Mouse (Mus musculus): ENCODE measurements around the gene Zfp553. TPM values are rescaled to one million over a fixed set of nuclear protein-coding genes. Genes with fewer than 3 reads are reported as not detected.

Zfp553 gene
- polyA plus RNA-seq, 1 experiment from 2014 or later, result 18.5 TPM

DNA sequence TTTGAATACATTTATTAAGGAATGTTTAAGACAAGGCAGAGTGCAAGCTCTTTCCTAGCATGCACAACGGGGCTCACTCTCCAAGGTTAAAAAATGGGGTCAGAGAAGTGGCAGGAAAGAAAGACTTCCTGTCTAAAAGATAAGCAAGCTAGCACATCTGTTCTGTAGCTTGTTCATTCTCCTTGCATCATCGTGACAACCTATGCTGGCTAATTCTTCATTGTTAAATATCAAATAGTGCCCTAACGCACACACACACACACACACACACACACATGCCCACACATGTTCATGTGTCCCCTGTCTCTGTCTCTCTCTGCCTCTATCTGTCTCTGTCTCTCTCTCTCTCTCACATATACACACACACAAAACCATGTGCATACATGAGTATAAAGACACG is 48.3 kb downstream of the Zfp553 start:
- Histone ChIP-seq H3K27ac (ENCODE audit: low read depth) (no peak overlapping the region), H3K4me1 (replicated peaks; ENCODE audit: control insufficient read depth, insufficient read depth, low read length) (no peaks in the 10 kb centered on the region), H3K4me3 (ENCODE audit: low read depth, low read length) (no peak overlapping the region), H3K9me3 (ENCODE audit: control insufficient read depth, low read length) (no peaks in the 10 kb centered on the region), H3K36me3 (ENCODE audit: control insufficient read depth, insufficient read depth, low read length) (no peaks in the 10 kb centered on the region), H3K4me2 (ENCODE audit: low read length) (no peak overlapping the region), H3K9ac (ENCODE audit: low read length) (no peak overlapping the region), H3K27me3 (replicated peaks; ENCODE audit: control insufficient read depth, insufficient read depth, low read length) (no peaks in the 10 kb centered on the region)
- ATAC-seq (replicated peaks; ENCODE audit: low FRiP score, low TSS enrichment, low read depth) (no peak), DNase-seq (ENCODE audit: low spot score) (no peak)
- WGBS, result 58% methylated on average over 4 of the region's 4 CpGs

DNA sequence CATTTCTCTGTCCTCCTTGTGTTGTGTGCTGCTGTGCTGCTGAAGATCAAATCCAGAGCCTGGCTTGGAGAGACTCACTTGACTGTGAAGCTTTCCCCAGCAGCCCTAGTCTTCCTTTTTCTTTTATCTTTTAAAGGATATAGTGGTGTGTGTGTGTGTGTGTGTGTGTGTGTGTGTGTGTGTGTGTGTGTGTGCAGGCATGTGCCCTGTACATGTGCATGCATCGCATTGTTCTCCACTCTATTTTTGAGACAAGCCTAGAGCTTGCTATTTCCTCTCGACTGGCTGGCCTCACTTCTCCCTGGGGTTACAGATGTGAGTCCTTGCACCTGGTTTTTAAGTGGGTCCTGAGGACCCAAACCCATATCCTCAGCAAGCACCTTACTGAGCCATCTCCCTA is 49.3 kb downstream of the Zfp553 start:
- Histone ChIP-seq H3K36me3 (ENCODE audit: control insufficient read depth, insufficient read depth, low read length) (no peaks in the 10 kb centered on the region), H3K4me3 (ENCODE audit: low read depth, low read length) (no peak overlapping the region), H3K9ac (ENCODE audit: low read length) (no peak overlapping the region), H3K27me3 (replicated peaks; ENCODE audit: control insufficient read depth, insufficient read depth, low read length) (no peaks in the 10 kb centered on the region), H3K4me1 (replicated peaks; ENCODE audit: control insufficient read depth, insufficient read depth, low read length) (no peaks in the 10 kb centered on the region), H3K9me3 (ENCODE audit: control insufficient read depth, low read length) (no peaks in the 10 kb centered on the region), H3K27ac (ENCODE audit: low read depth) (no peak overlapping the region), H3K4me2 (ENCODE audit: low read length) (no peak overlapping the region)
- DNase-seq (ENCODE audit: low spot score), result no peak
- 89% methylated on average over 2 of the region's 2 CpGs for whole genome bisulfite sequencing
- no peak for ATAC-seq (replicated peaks; ENCODE audit: low FRiP score, low TSS enrichment, low read depth)

DNA sequence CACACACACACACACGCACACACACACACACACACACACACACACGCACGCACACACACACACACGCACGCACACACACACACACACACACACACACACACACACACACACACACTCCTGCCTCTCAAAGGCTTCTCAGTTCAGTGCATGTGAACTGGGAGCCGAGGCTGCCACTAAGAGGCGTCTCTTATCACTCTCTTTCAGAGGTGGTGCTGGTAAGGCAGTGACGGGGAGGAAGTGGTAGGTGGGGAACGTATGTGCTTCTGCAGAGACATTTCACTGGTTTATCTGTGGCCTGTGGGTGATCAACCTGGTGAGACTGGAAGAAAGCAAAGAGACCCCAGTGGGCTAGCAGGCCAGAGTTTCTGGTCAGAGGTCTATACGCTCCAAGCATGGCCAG is 52.3 kb downstream of the Zfp553 start:
- Histone ChIP-seq H3K9me3 (ENCODE audit: control insufficient read depth, low read length) (peaks cover 12% of the 10 kb centered on the region; the same call in 1 of the 2 replicates), H3K4me1 (replicated peaks; ENCODE audit: control insufficient read depth, insufficient read depth, low read length) (no peaks in the 10 kb centered on the region), H3K4me2 (ENCODE audit: low read length) (no peak overlapping the region), H3K27ac (ENCODE audit: low read depth) (no peak overlapping the region), H3K9ac (ENCODE audit: low read length) (no peak overlapping the region), H3K36me3 (ENCODE audit: control insufficient read depth, insufficient read depth, low read length) (no peaks in the 10 kb centered on the region), H3K4me3 (ENCODE audit: low read depth, low read length) (no peak overlapping the region), H3K27me3 (replicated peaks; ENCODE audit: control insufficient read depth, insufficient read depth, low read length) (no peaks in the 10 kb centered on the region)
- no peak for ATAC-seq (replicated peaks; ENCODE audit: low FRiP score, low TSS enrichment, low read depth)
- 79% methylated on average over 6 of the region's 10 CpGs for WGBS
- no peak for DNase-seq (ENCODE audit: low spot score)

Other genes with a start within 250 kb of the Zfp553 start
- 27.4 and 29.6 TPM in 2 replicates for gene Mvp, start 218.4 kb upstream of the Zfp553 start, polyA plus RNA-seq (2014; fragmentation: Nextera tagmentation; extraction: Ambion mirVana)
- gene Pagr1b, start 216.6 kb upstream of the Zfp553 start, polyA plus RNA-seq (2014; fragmentation: Nextera tagmentation; extraction: Ambion mirVana), result 0.45 and 0.86 TPM in 2 replicates
- gene Pagr1a, start 215.7 kb upstream of the Zfp553 start, polyA plus RNA-seq (2014; fragmentation: Nextera tagmentation; extraction: Ambion mirVana), result 43.9 and 47.7 TPM in 2 replicates
- 41.8 and 46.3 TPM in 2 replicates for gene Gm42742, start 212.0 kb upstream of the Zfp553 start, polyA plus RNA-seq (2014; fragmentation: Nextera tagmentation; extraction: Ambion mirVana)
- gene Prrt2, start 211.8 kb upstream of the Zfp553 start, polyA plus RNA-seq (2014; fragmentation: Nextera tagmentation; extraction: Ambion mirVana), result 9.2 and 9.5 TPM in 2 replicates
- gene Maz, start 206.0 kb upstream of the Zfp553 start, polyA plus RNA-seq (2014; fragmentation: Nextera tagmentation; extraction: Ambion mirVana), result 55.1 and 61.9 TPM in 2 replicates
- gene Kif22, start 190.6 kb upstream of the Zfp553 start, polyA plus RNA-seq (2014; fragmentation: Nextera tagmentation; extraction: Ambion mirVana), result 115 and 129 TPM in 2 replicates
- 0.30 TPM in 1 of 2 replicates, not detected in the other for gene Zg16, start 145.7 kb upstream of the Zfp553 start, polyA plus RNA-seq (2014; fragmentation: Nextera tagmentation; extraction: Ambion mirVana)
- gene AI467606, start 141.7 kb upstream of the Zfp553 start, polyA plus RNA-seq (2014; fragmentation: Nextera tagmentation; extraction: Ambion mirVana), result 2.6 and 3.9 TPM in 2 replicates
- gene Qprt, start 110.8 kb upstream of the Zfp553 start, polyA plus RNA-seq (2014; fragmentation: Nextera tagmentation; extraction: Ambion mirVana), result 2.9 TPM in 2 replicates
- gene Spn, start 95.2 kb upstream of the Zfp553 start, polyA plus RNA-seq (2014; fragmentation: Nextera tagmentation; extraction: Ambion mirVana), result 0.22 and 0.39 TPM in 2 replicates
- gene Cd2bp2, start 37.0 kb upstream of the Zfp553 start, polyA plus RNA-seq (2014; fragmentation: Nextera tagmentation; extraction: Ambion mirVana), result 44.4 and 46.9 TPM in 2 replicates
- 21.3 and 21.4 TPM in 2 replicates for gene Tbc1d10b, start 24.6 kb upstream of the Zfp553 start, polyA plus RNA-seq (2014; fragmentation: Nextera tagmentation; extraction: Ambion mirVana)
- gene Mylpf, start 24.2 kb upstream of the Zfp553 start, polyA plus RNA-seq (2014; fragmentation: Nextera tagmentation; extraction: Ambion mirVana), result 10.8 and 12.9 TPM in 2 replicates
- 12.9 and 14.4 TPM in 2 replicates for gene Sept1, start 69 bp downstream of the Zfp553 start, polyA plus RNA-seq (2014; fragmentation: Nextera tagmentation; extraction: Ambion mirVana)
- 47.6 and 52.2 TPM in 2 replicates for gene Zfp771, start 11.2 kb downstream of the Zfp553 start, polyA plus RNA-seq (2014; fragmentation: Nextera tagmentation; extraction: Ambion mirVana)
- gene Dctpp1, start 27.6 kb downstream of the Zfp553 start, polyA plus RNA-seq (2014; fragmentation: Nextera tagmentation; extraction: Ambion mirVana), result 280 and 305 TPM in 2 replicates
- gene Sephs2, start 41.0 kb downstream of the Zfp553 start, polyA plus RNA-seq (2014; fragmentation: Nextera tagmentation; extraction: Ambion mirVana), result 153 and 183 TPM in 2 replicates
- gene Itgal, start 63.2 kb downstream of the Zfp553 start, polyA plus RNA-seq (2014; fragmentation: Nextera tagmentation; extraction: Ambion mirVana), result 1.6 and 2.1 TPM in 2 replicates
- 4.2 and 4.5 TPM in 2 replicates for gene Zfp768, start 112.5 kb downstream of the Zfp553 start, polyA plus RNA-seq (2014; fragmentation: Nextera tagmentation; extraction: Ambion mirVana)
- gene Zfp747, start 143.0 kb downstream of the Zfp553 start, polyA plus RNA-seq (2014; fragmentation: Nextera tagmentation; extraction: Ambion mirVana), result 9.8 and 11.3 TPM in 2 replicates
- 6.2 and 7.4 TPM in 2 replicates for gene 9130019O22Rik, start 154.1 kb downstream of the Zfp553 start, polyA plus RNA-seq (2014; fragmentation: Nextera tagmentation; extraction: Ambion mirVana)
- gene E430018J23Rik, start 160.6 kb downstream of the Zfp553 start, polyA plus RNA-seq (2014; fragmentation: Nextera tagmentation; extraction: Ambion mirVana), result 9.2 and 9.7 TPM in 2 replicates
- 9.6 and 10.6 TPM in 2 replicates for gene Zfp764, start 173.8 kb downstream of the Zfp553 start, polyA plus RNA-seq (2014; fragmentation: Nextera tagmentation; extraction: Ambion mirVana)
- gene Zfp688, start 189.0 kb downstream of the Zfp553 start, polyA plus RNA-seq (2014; fragmentation: Nextera tagmentation; extraction: Ambion mirVana), result 24.1 and 25.2 TPM in 2 replicates
- 6.7 and 7.6 TPM in 2 replicates for gene Zfp689, start 216.1 kb downstream of the Zfp553 start, polyA plus RNA-seq (2014; fragmentation: Nextera tagmentation; extraction: Ambion mirVana)
- 43.4 and 45.6 TPM in 2 replicates for gene Prr14, start 226.6 kb downstream of the Zfp553 start, polyA plus RNA-seq (2014; fragmentation: Nextera tagmentation; extraction: Ambion mirVana)
- gene Fbrs, start 246.1 kb downstream of the Zfp553 start, polyA plus RNA-seq (2014; fragmentation: Nextera tagmentation; extraction: Ambion mirVana), result 11.4 and 13.9 TPM in 2 replicates